Mouse (Mus musculus) midbrain, postnatal 0 days (tissue): ENCODE data around the gene Fam53a. TPM values are rescaled to one million over a fixed set of nuclear protein-coding genes. Genes with fewer than 3 reads are reported as not detected.

Experiments
- ATAC-seq: fragments of 200-750 bp; cut with Nextera tagmentation; 2 replicates; pipeline ENCODE4 v1.8.0; 2017; ENCODE audit warnings: moderate number of reproducible peaks, mild to moderate bottlenecking, moderate TSS enrichment, moderate library complexity; ENCODE audit not compliant: low FRiP score
- DNase-seq: peaks from one replicate; pipeline ENCODE4 v3.0.0-alpha.2; 2015; ENCODE audit warnings: low spot score
- H3K27ac ChIP-seq: fragments of 300-500 bp; sonication (generic); 2 replicates; pipeline ENCODE4 v1.5.1; 2014; ENCODE audit warnings: low read depth, mild to moderate bottlenecking, low read length, mixed read lengths
- H3K27me3 ChIP-seq: fragments of 300-500 bp; sonication (generic); 2 replicates; pipeline ENCODE4 v1.6.1; 2014; ENCODE audit warnings: low read length, control low read depth, mixed read lengths; ENCODE audit not compliant: insufficient read depth
- H3K36me3 ChIP-seq: fragments of 300-500 bp; sonication (generic); 2 replicates; pipeline ENCODE4 v1.6.1; 2014; ENCODE audit warnings: low read length, control low read depth, mixed read lengths; ENCODE audit not compliant: insufficient read depth
- H3K4me1 ChIP-seq: fragments of 300-500 bp; sonication (generic); 2 replicates; pipeline ENCODE4 v1.6.1; 2014; ENCODE audit warnings: mild to moderate bottlenecking, control low read depth, antibody characterized with exemption, low read length, mixed read lengths; ENCODE audit not compliant: insufficient read depth
- H3K4me2 ChIP-seq: fragments of 300-500 bp; sonication (generic); 2 replicates; pipeline ENCODE4 v1.6.1; 2014; ENCODE audit warnings: low read depth, mild to moderate bottlenecking, low read length, mixed read lengths; ENCODE audit not compliant: poor library complexity, severe bottlenecking
- H3K4me3 ChIP-seq: fragments of 300-500 bp; sonication (generic); 2 replicates; pipeline ENCODE4 v1.5.1; 2014; ENCODE audit warnings: low read depth, mild to moderate bottlenecking, low read length, moderate library complexity
- H3K9ac ChIP-seq: fragments of 300-500 bp; sonication (generic); replicated peaks from 2 replicates; pipeline ENCODE4 v1.6.1; 2014; ENCODE audit warnings: mild to moderate bottlenecking, low read length, moderate library complexity, mixed read lengths; ENCODE audit not compliant: poor library complexity, severe bottlenecking
- H3K9me3 ChIP-seq: fragments of 300-500 bp; sonication (generic); 2 replicates; pipeline ENCODE4 v1.6.1; 2016; ENCODE audit warnings: low read length, control low read depth
- CTCF ChIP-seq: IDR thresholded peaks from 2 replicates; pipeline ENCODE4 v1.5.1; 2016; ENCODE audit warnings: antibody characterized with exemption, mild to moderate bottlenecking
- WGBS: fragments of 180-500 bp; shearing (Covaris S2); extraction: QIAGEN DNeasy Blood & Tissue Kit; methylation state at CpG from one replicate; pipeline ENCODE4 v1.1.7; 2014; 5-methylcytosine and 5-hydroxymethylcytosine counted together
- polyA plus RNA-seq: library from polyadenylated mRNA; unstranded; fragments of >200 nt; fragmentation: Nextera tagmentation; extraction: Ambion mirVana; gene quantifications from 2 replicates; pipeline ENCODE4 v1.2.1, GENCODE M21; 2015
- total RNA-seq: library from RNA; depleted of rRNA; stranded (reverse); fragments of >200 nt; gene quantifications from 2 replicates; pipeline ENCODE4 v1.2.3, GENCODE M21; 2014

The Fam53a gene
- total and polyA plus RNA-seq, 2 experiments from 2014 or later, result 28.0 to 29.1 TPM

DNA sequence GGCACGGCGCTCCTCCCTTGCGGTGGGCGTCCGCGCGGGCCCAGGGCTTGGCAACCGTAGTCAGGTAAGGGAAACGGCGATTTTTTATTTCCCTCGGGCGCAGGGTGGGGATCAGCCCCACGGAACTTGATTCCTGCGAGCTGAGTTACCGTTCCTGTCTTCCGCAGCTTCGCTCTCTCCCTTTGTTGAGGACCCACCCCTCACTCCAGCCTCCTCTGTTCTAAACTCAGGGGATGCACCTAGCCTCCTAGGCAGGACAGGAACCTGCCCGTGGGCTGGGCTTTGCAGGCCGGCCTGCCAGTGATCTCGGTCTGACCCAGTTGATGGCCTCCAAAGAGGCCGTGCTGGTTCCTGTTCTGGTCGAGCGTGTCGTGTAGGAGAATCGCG lies 29.2 kb upstream of the Fam53a start:
- Histone ChIP-seq H3K27me3 (no peaks in the 10 kb centered on the region), H3K9me3 (no peaks in the 10 kb centered on the region), H3K27ac (no peak overlapping the region), H3K9ac (peak overlapping the region; percentile 71; the same call in 1 of the 2 replicates), H3K4me2 (peak overlapping the region; percentile 80), H3K36me3 (peaks cover 3% of the 10 kb centered on the region), H3K4me3 (peak overlapping the region; percentile 71), H3K4me1 (peaks cover 10% of the 10 kb centered on the region)
- ATAC-seq (no peak), DNase-seq (no peak)
- no peak for TF ChIP-seq CTCF
- under 1% methylated on average over 26 of the region's 26 CpGs for WGBS

GRCm38 (mm10) chr5:33657787-33658663 lies 28.6 kb upstream of the Fam53a start, which contains the start of the genes Tacc3 and Tmem129:
Gene Tacc3 (plus strand): TSS chr5:33658128.
Gene Tmem129 (minus strand): TSS chr5:33658416.
- TF ChIP-seq CTCF, result peak; percentile 26; the same call in 1 of the 2 replicates
- H3K9ac ChIP-seq, result peak within 1 kb of the TSS; percentile 71
- H3K36me3 ChIP-seq, result peaks cover 3% of the 10 kb centered on the region
- H3K27ac ChIP-seq, result peak within 1 kb of the TSS; percentile 97
- H3K4me2 ChIP-seq, result peak within 1 kb of the TSS; percentile 83
- under 1% methylated on average over 60 of the region's 60 CpGs for WGBS
- no peaks in the 10 kb centered on the region for H3K27me3 ChIP-seq
- peaks cover 10% of the 10 kb centered on the region for H3K4me1 ChIP-seq
- ATAC-seq (peak; percentile 97), DNase-seq (peak; percentile 99)
- H3K4me3 ChIP-seq, result peak within 1 kb of the TSS; percentile 71
- no peaks in the 10 kb centered on the region for H3K9me3 ChIP-seq

- Histone ChIP-seq H3K4me2 (peak overlapping the region; percentile 83), H3K36me3 (peaks cover 3% of the 10 kb centered on the region), H3K27ac (peak overlapping the region; percentile 97), H3K4me1 (peaks cover 10% of the 10 kb centered on the region), H3K4me3 (peak overlapping the region; percentile 71), H3K9me3 (no peaks in the 10 kb centered on the region), H3K9ac (peak overlapping the region; percentile 71), H3K27me3 (no peaks in the 10 kb centered on the region)
- DNase-seq, result no peak
- no peak for TF ChIP-seq CTCF
- ATAC-seq, result peak; percentile 15; the same call in 1 of the 2 replicates
- under 1% methylated on average over 32 of the region's 32 CpGs for WGBS
Observed at GRCm38 (mm10) chr5:33657251-33657786, 27.9 kb upstream of the Fam53a start.

GRCm38 (mm10) chr5:33656739-33657138 lies 27.3 kb upstream of the Fam53a start:
- Histone ChIP-seq H3K4me1 (peaks cover 10% of the 10 kb centered on the region), H3K9me3 (no peaks in the 10 kb centered on the region), H3K4me3 (peak overlapping the region; percentile 71), H3K27ac (peak overlapping the region; percentile 97), H3K27me3 (no peaks in the 10 kb centered on the region), H3K4me2 (peak overlapping the region; percentile 83), H3K36me3 (peaks cover 3% of the 10 kb centered on the region), H3K9ac (peak overlapping the region; percentile 71)
- no peak for ATAC-seq
- 41% methylated on average over 1 of the region's 1 CpGs for WGBS
- no peak for DNase-seq
- TF ChIP-seq CTCF, result no peak

- TF ChIP-seq CTCF, result no peak
- no peak overlapping the region for H3K9ac ChIP-seq
- H3K9me3 ChIP-seq, result no peaks in the 10 kb centered on the region
- H3K4me3 ChIP-seq, result no peak overlapping the region
- H3K4me2 ChIP-seq, result no peak overlapping the region
- no peak for ATAC-seq
- H3K27ac ChIP-seq, result no peak overlapping the region
- peaks cover 3% of the 10 kb centered on the region for H3K36me3 ChIP-seq
- WGBS, result 95% methylated on average over 10 of the region's 10 CpGs
- DNase-seq, result no peak
- peaks cover 17% of the 10 kb centered on the region for H3K4me1 ChIP-seq
- H3K27me3 ChIP-seq, result no peaks in the 10 kb centered on the region
Observed at GRCm38 (mm10) chr5:33655251-33655840, 25.9 kb upstream of the Fam53a start.
